Mouse (Mus musculus) heart, postnatal 0 days (tissue): ENCODE results near the gene Fezf2. TPM values are rescaled to one million over a fixed set of nuclear protein-coding genes. Genes with fewer than 3 reads are reported as not detected.

Source experiments
- ATAC-seq: fragments of 200-750 bp; cut with Nextera tagmentation; 2 replicates; pipeline ENCODE4 v1.8.0; 2017; ENCODE audit warnings: low read depth, moderate number of reproducible peaks, moderate library complexity; ENCODE audit not compliant: insufficient read depth
- DNase-seq: peaks from one replicate; pipeline ENCODE4 v3.0.0-alpha.2; 2016; ENCODE audit warnings: low spot score
- H3K27ac ChIP-seq: fragments of 300-500 bp; sonication (generic); 2 replicates; pipeline ENCODE4 v1.5.1; 2014; ENCODE audit warnings: low read depth, mild to moderate bottlenecking
- H3K27me3 ChIP-seq: fragments of 300-500 bp; sonication (generic); 2 replicates; pipeline ENCODE4 v1.6.1; 2014; ENCODE audit warnings: low read length, mixed read lengths; ENCODE audit not compliant: control insufficient read depth, insufficient read depth
- H3K36me3 ChIP-seq: fragments of 300-500 bp; sonication (generic); replicated peaks from 2 replicates; pipeline ENCODE4 v1.6.1; 2014; ENCODE audit warnings: low read length, mixed read lengths; ENCODE audit not compliant: control insufficient read depth, insufficient read depth
- H3K4me1 ChIP-seq: fragments of 300-500 bp; sonication (generic); 2 replicates; pipeline ENCODE4 v1.6.1; 2014; ENCODE audit warnings: antibody characterized with exemption; ENCODE audit not compliant: control insufficient read depth, insufficient read depth
- H3K4me2 ChIP-seq: fragments of 300-500 bp; sonication (generic); 2 replicates; pipeline ENCODE4 v1.6.1; 2014; ENCODE audit warnings: low read depth, mild to moderate bottlenecking, low read length, moderate library complexity
- H3K4me3 ChIP-seq: fragments of 300-500 bp; sonication (generic); 2 replicates; pipeline ENCODE4 v1.5.1; 2014; ENCODE audit warnings: low read depth, low read length
- H3K9ac ChIP-seq: fragments of 300-500 bp; sonication (generic); replicated peaks from 2 replicates; pipeline ENCODE4 v1.6.1; 2014; ENCODE audit warnings: low read depth, low read length, mixed read lengths
- H3K9me3 ChIP-seq: fragments of 300-500 bp; sonication (generic); replicated peaks from 2 replicates; pipeline ENCODE4 v1.6.1; 2016; ENCODE audit warnings: low read length; ENCODE audit not compliant: control insufficient read depth
- CTCF ChIP-seq: IDR thresholded peaks from 2 replicates; pipeline ENCODE4 v1.5.1; 2016; ENCODE audit warnings: antibody characterized with exemption, control low read depth, low read depth
- EP300 ChIP-seq: IDR thresholded peaks from 2 replicates; pipeline ENCODE4 v1.6.1; 2016; ENCODE audit warnings: antibody characterized with exemption, low read depth
- WGBS: fragments of 180-500 bp; shearing (Covaris S2); extraction: QIAGEN DNeasy Blood & Tissue Kit; methylation state at CpG from one replicate; pipeline ENCODE4 v1.1.7; 2014; 5-methylcytosine and 5-hydroxymethylcytosine counted together
- polyA plus RNA-seq: library from polyadenylated mRNA; unstranded; fragments of >200 nt; fragmentation: Nextera tagmentation; extraction: Ambion mirVana; gene quantifications from 2 replicates; pipeline ENCODE4 v1.2.1, GENCODE M21; 2015
- total RNA-seq: library from RNA; depleted of rRNA; stranded (reverse); fragments of >200 nt; gene quantifications from 2 replicates; pipeline ENCODE4 v1.2.3, GENCODE M21; 2014; ENCODE audit warnings: low replicate concordance

Gene Fezf2
- total and polyA plus RNA-seq, 2 experiments from 2014 or later, result not detected

GRCm38 (mm10) chr14:12375451-12375850, 27.5 kb upstream of the Fezf2 start:
- no peak overlapping the region for H3K4me2 ChIP-seq
- H3K4me1 ChIP-seq, result no peaks in the 10 kb centered on the region
- H3K9ac ChIP-seq, result no peak overlapping the region
- no peaks in the 10 kb centered on the region for H3K36me3 ChIP-seq
- ATAC-seq (no peak), DNase-seq (no peak)
- H3K4me3 ChIP-seq, result no peak overlapping the region
- TF ChIP-seq CTCF (no peak), EP300 (no peak)
- no peak overlapping the region for H3K27ac ChIP-seq
- peaks cover 3% of the 10 kb centered on the region; the same call in 1 of the 2 replicates for H3K27me3 ChIP-seq
- no peaks in the 10 kb centered on the region for H3K9me3 ChIP-seq
- 75% methylated on average over 2 of the region's 2 CpGs for WGBS

- WGBS, result 13% methylated on average over 16 of the region's 16 CpGs
- no peak overlapping the region for H3K4me2 ChIP-seq
- H3K27me3 ChIP-seq, result peaks cover 88% of the 10 kb centered on the region
- H3K27ac ChIP-seq, result no peak overlapping the region
- no peak overlapping the region for H3K4me3 ChIP-seq
- no peak for ATAC-seq
- no peak for TF ChIP-seq CTCF
- TF ChIP-seq EP300, result no peak
- H3K4me1 ChIP-seq, result no peaks in the 10 kb centered on the region
- no peaks in the 10 kb centered on the region for H3K36me3 ChIP-seq
- no peak for DNase-seq
- H3K9me3 ChIP-seq, result no peaks in the 10 kb centered on the region
- H3K9ac ChIP-seq, result no peak overlapping the region
These were observed 2.4 kb upstream of the Fezf2 start for GRCm38 (mm10) chr14:12350271-12350916.

- DNase-seq (no peak), ATAC-seq (no peak)
- WGBS, result 14% methylated on average over 15 of the region's 15 CpGs
- Histone ChIP-seq H3K27me3 (peaks cover 96% of the 10 kb centered on the region), H3K9me3 (no peaks in the 10 kb centered on the region), H3K4me1 (no peaks in the 10 kb centered on the region), H3K4me3 (no peak overlapping the region), H3K9ac (no peak overlapping the region), H3K4me2 (no peak overlapping the region), H3K36me3 (no peaks in the 10 kb centered on the region), H3K27ac (no peak overlapping the region)
- no peak for TF ChIP-seq EP300
- no peak for TF ChIP-seq CTCF
These were observed 1.5 kb upstream of the Fezf2 start for GRCm38 (mm10) chr14:12349334-12350090.

GRCm38 (mm10) chr14:12346865-12347600, 956 bp downstream of the Fezf2 start:
- no peaks in the 10 kb centered on the region for H3K4me1 ChIP-seq
- H3K27ac ChIP-seq, result no peak overlapping the region
- H3K36me3 ChIP-seq, result no peaks in the 10 kb centered on the region
- no peaks in the 10 kb centered on the region for H3K9me3 ChIP-seq
- H3K27me3 ChIP-seq, result peaks cover 99% of the 10 kb centered on the region
- peak overlapping the region; percentile 60 for H3K4me2 ChIP-seq
- peak overlapping the region; percentile 43 for H3K4me3 ChIP-seq
- no peak overlapping the region for H3K9ac ChIP-seq
- DNase-seq (no peak), ATAC-seq (no peak)
- WGBS, result 2% methylated on average over 26 of the region's 26 CpGs
- TF ChIP-seq EP300, result no peak
- no peak for TF ChIP-seq CTCF

GRCm38 (mm10) chr14:12346011-12346864, 1.8 kb downstream of the Fezf2 start:
- Histone ChIP-seq H3K9ac (no peak overlapping the region), H3K4me3 (peak overlapping the region; percentile 43), H3K9me3 (no peaks in the 10 kb centered on the region), H3K27ac (no peak overlapping the region), H3K27me3 (peaks cover 100% of the 10 kb centered on the region), H3K36me3 (no peaks in the 10 kb centered on the region), H3K4me2 (peak overlapping the region; percentile 60), H3K4me1 (0 out of 2 replicates have a peak, but pooled peaks cover under 1% of the 10 kb centered on the region)
- TF ChIP-seq EP300 (no peak), CTCF (no peak)
- ATAC-seq, result no peak
- DNase-seq, result no peak
- WGBS, result under 1% methylated on average over 50 of the region's 50 CpGs
